Mouse (Mus musculus) CH12.LX (cell line): ENCODE measurements around the gene Thy1.

ENCODE experiments used
- ELF1 ChIP-seq: IDR thresholded peaks from 2 replicates; pipeline ENCODE4 v1.6.1; 2014; ENCODE audit warnings: low read depth, mild to moderate bottlenecking, inconsistent platforms, low read length, improper control_type of control experiment
- EP300 ChIP-seq: IDR thresholded peaks from 2 replicates; pipeline ENCODE4 v1.6.1; 2011; ENCODE audit warnings: low read length, improper control_type of control experiment
- MYC ChIP-seq: IDR thresholded peaks from 2 replicates; pipeline ENCODE4 v1.6.1; 2011; ENCODE audit warnings: low read depth, mild to moderate bottlenecking, improper control_type of control experiment, low read length
- NRF1 ChIP-seq: IDR thresholded peaks from 2 replicates; pipeline ENCODE4 v1.6.1; 2014; ENCODE audit warnings: low read depth, mild to moderate bottlenecking, inconsistent platforms, low read length, improper control_type of control experiment, moderate library complexity
- TCF12 ChIP-seq: IDR thresholded peaks from 2 replicates; pipeline ENCODE4 v1.6.1; 2014; ENCODE audit warnings: low read depth, mild to moderate bottlenecking, inconsistent platforms, low read length, improper control_type of control experiment
- ZC3H11A ChIP-seq: IDR thresholded peaks from 2 replicates; pipeline ENCODE4 v1.6.1; 2012; ENCODE audit warnings: low read depth, mild to moderate bottlenecking, inconsistent platforms, low read length, improper control_type of control experiment
- ZMIZ1 ChIP-seq: IDR thresholded peaks from 2 replicates; pipeline ENCODE4 v1.6.1; 2012; ENCODE audit warnings: low read depth, mild to moderate bottlenecking, inconsistent platforms, low read length, improper control_type of control experiment

DNA sequence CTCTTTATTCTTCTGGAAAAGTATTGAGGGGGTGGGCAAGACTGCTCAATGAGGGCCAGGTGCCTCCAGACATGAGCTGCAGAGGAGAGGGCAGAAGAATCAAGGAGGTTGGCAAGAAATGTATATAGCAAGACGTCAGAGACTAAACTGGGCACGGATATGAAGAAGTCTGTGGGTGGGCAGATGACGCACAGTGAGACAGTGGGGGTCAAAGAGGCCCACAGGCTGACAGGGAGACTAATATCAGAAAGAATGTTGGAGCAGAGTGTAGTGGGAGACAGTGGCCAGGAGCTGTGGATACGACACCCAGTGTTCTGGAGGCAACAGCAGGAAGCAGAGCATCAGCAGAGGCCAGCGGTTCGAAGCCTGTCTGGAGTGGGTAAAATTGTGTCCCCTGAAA is 15.4 kb downstream of the Thy1 start:
- TF ChIP-seq ELF1, result no peak
- no peak for TF ChIP-seq ZC3H11A
- TF ChIP-seq TCF12, result no peak
- no peak for TF ChIP-seq MYC
- TF ChIP-seq NRF1, result no peak
- TF ChIP-seq EP300, result no peak
- no peak for TF ChIP-seq ZMIZ1
